Mouse (Mus musculus): ENCODE data around the gene Wnt5b.

Wnt5b gene

DNA sequence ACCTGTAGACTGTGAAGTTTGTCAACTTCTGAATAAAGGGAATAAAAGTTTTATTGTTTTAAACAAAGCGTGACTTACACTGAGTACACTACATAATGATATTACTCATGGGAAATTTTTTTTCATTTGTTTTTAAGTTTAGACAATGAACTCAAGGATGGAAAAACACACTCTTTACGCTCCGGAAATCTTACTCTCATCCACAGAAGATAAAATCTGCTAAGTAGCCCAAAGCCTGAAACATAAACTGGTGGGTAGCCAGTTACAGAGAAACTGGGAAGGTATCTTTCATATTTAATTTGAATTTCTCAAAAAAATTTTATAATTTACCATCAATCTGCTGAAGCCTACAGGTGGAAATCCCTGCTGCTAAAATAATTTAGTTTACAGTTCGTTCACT lies 157.7 kb downstream of the Wnt5b start:
- no peak for DNase-seq (ENCODE audit: low spot score)

GRCm38 (mm10) chr6:119385668-119386067 lies 158.5 kb downstream of the Wnt5b start:
- no peak for DNase-seq (ENCODE audit: low spot score)

Measured in layer of hippocampus, adult 11-12 months (tissue).